Mouse (Mus musculus) liver, embryonic 14.5 days (tissue): ENCODE results near the gene Zbed4. TPM values are rescaled to one million over a fixed set of nuclear protein-coding genes. Genes with fewer than 3 reads are reported as not detected.
"Not testable (repeated sequence)": the region's sequence is repeated elsewhere in the genome, so short reads cannot be mapped to it uniquely, and the experiment has no call there.

ENCODE experiments used
- ATAC-seq: fragments of 200-750 bp; cut with Nextera tagmentation; 2 replicates; pipeline ENCODE4 v1.8.0; 2017; ENCODE audit warnings: moderate number of reproducible peaks, mild to moderate bottlenecking, moderate library complexity; ENCODE audit not compliant: insufficient read depth
- DNase-seq, 3 experiments: peaks; one replicate each; pipeline ENCODE4 v3.0.0-alpha.2; 2012 to 2013; ENCODE audit warnings: low read depth in 3 of 3, low spot score in 3 of 3
- H3K27ac ChIP-seq: fragments of 300-500 bp; sonication (generic); 2 replicates; pipeline ENCODE4 v1.5.1; 2014; ENCODE audit warnings: moderate library complexity, mild to moderate bottlenecking, control low read depth, inconsistent platforms
- H3K27me3 ChIP-seq: fragments of 300-500 bp; sonication (generic); 2 replicates; pipeline ENCODE4 v1.6.1; 2014; ENCODE audit warnings: mild to moderate bottlenecking, low read length, moderate library complexity; ENCODE audit not compliant: control insufficient read depth, insufficient read depth
- H3K36me3 ChIP-seq: fragments of 300-500 bp; sonication (generic); replicated peaks from 2 replicates; pipeline ENCODE4 v1.6.1; 2014; ENCODE audit warnings: low read depth; ENCODE audit not compliant: control insufficient read depth, insufficient read depth
- H3K4me1 ChIP-seq, 2 experiments: fragments of 200-500 bp in 1 of 2; fragments of 300-500 bp in 1 of 2; sonication (generic) in 1 of 2; replicated peaks; 2 replicates each; pipeline ENCODE4 v1.6.1; 2012 to 2014; ENCODE audit warnings: antibody characterized with exemption in 1 of 2, inconsistent platforms in 1 of 2, low read length in 1 of 2; ENCODE audit not compliant: control insufficient read depth in 2 of 2, insufficient read depth in 2 of 2
- H3K4me2 ChIP-seq: fragments of 300-500 bp; sonication (generic); 2 replicates; pipeline ENCODE4 v1.6.1; 2014; ENCODE audit warnings: low read depth, mild to moderate bottlenecking, control low read depth, moderate library complexity
- H3K4me3 ChIP-seq, 2 experiments: fragments of 200-500 bp in 1 of 2; fragments of 300-500 bp in 1 of 2; sonication (generic) in 1 of 2; 2 replicates each; pipeline ENCODE4 v1.5.1; 2012 to 2014; ENCODE audit warnings: low read depth in 2 of 2, low read length in 2 of 2, mild to moderate bottlenecking in 2 of 2, control low read depth in 1 of 2, inconsistent platforms in 1 of 2, moderate library complexity in 1 of 2; ENCODE audit not compliant: insufficient read depth in 1 of 2
- H3K9ac ChIP-seq: fragments of 300-500 bp; sonication (generic); replicated peaks from 2 replicates; pipeline ENCODE4 v1.6.1; 2014; ENCODE audit warnings: mild to moderate bottlenecking, control low read depth, moderate library complexity
- H3K9me3 ChIP-seq: fragments of 300-500 bp; sonication (generic); 2 replicates; pipeline ENCODE4 v1.6.1; 2016; ENCODE audit warnings: low read length, mixed read lengths; ENCODE audit not compliant: control insufficient read depth
- CTCF ChIP-seq: IDR thresholded peaks from 2 replicates; pipeline ENCODE4 v1.5.1; 2016; ENCODE audit warnings: antibody characterized with exemption, low read depth, control low read depth
- EP300 ChIP-seq: IDR thresholded peaks from 2 replicates; pipeline ENCODE4 v1.6.1; 2016; ENCODE audit warnings: antibody characterized with exemption, low read depth
- WGBS: fragments of 180-500 bp; shearing (Covaris S2); extraction: QIAGEN DNeasy Blood & Tissue Kit; methylation state at CpG from one replicate; pipeline ENCODE4 v1.1.7; 2014; ENCODE audit not compliant: insufficient replicate concordance; 5-methylcytosine and 5-hydroxymethylcytosine counted together
- polyA plus RNA-seq, 2 experiments: library from polyadenylated mRNA; depleted of rRNA in 1 of 2; stranded (reverse) in 1 of 2; unstranded in 1 of 2; fragments of >200 nt; fragmentation: Nextera tagmentation in 1 of 2; extraction: Ambion mirVana in 1 of 2; gene quantifications; 2 replicates each; pipeline versions ENCODE4 v1.2.1 to v1.2.3; 2012 to 2014

Gene Zbed4
- polyA plus RNA-seq, 2 experiments: 8.0 to 11.5 TPM

DNA sequence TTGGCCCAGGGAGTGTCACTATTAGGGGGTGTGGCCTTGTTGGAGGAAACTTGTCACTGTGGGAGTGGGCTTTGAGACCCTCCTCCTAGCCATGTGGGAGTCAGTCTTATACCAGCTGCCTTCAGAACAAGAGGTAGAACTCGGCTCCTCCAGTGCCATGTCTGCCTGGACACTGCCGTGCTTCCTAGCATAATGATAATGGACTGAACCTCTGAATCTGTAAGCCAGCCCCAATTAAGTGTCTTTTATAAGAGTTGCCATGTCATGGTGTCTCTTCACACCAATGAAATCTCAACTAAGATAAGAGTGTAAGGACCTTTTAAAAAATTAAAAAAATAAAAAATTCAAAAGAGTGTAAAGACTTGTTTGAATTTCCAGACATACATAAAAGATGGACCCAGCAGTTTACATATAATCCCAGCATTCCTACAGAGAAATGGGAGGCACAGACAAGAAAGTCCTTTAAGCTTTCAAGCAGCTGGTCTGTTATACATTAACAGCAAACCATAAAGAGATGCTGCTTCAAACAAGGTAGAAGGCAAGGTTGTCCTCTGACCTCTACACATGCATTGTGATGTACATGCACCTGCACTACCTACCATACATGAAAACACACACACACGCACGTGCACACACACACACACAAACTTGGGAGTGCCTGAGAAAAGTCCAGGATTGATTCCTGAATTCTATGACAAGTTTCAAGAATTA, 40.8 kb downstream of the Zbed4 start:
- no peak for ATAC-seq
- Histone ChIP-seq H3K4me3 (no peak overlapping the region), H3K27ac (no peak overlapping the region), H3K36me3 (no peaks in the 10 kb centered on the region), H3K9ac (no peak overlapping the region), H3K27me3 (no peaks in the 10 kb centered on the region), H3K9me3 (no peaks in the 10 kb centered on the region), H3K4me2 (no peak overlapping the region), H3K4me1 (no peaks in the 10 kb centered on the region; a peak in 1 of 4 replicates)
- no peak for DNase-seq
- WGBS: 56% methylated on average over 4 of the region's 4 CpGs
- TF ChIP-seq EP300: no peak
- no peak for TF ChIP-seq CTCF

DNA sequence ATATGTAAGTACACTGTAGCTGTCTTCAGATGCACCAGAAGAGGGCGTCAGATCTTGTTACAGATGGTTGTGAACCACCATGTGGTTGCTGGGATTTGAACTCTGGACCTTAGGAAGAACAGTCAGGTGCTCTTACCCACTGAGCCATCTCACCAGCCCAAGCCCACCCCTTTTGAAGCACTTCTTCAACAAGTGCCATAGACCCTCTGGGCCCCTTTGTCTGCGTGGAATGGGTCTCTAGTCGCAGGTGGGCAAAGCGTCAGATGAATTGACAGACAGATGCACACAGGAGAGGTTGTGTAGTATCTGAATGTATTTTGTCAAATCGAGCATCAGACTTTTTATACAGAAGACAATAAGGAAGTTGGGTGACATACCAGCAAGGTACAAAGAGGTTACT, 43.3 kb downstream of the Zbed4 start:
- 65% methylated on average over 5 of the region's 5 CpGs for WGBS
- H3K36me3 ChIP-seq, H3K27me3 ChIP-seq, H3K27ac ChIP-seq, DNase-seq, ATAC-seq, H3K4me2 ChIP-seq, H3K9ac ChIP-seq, H3K4me3 ChIP-seq, H3K9me3 ChIP-seq, H3K4me1 ChIP-seq: not testable (repeated sequence)

DNA sequence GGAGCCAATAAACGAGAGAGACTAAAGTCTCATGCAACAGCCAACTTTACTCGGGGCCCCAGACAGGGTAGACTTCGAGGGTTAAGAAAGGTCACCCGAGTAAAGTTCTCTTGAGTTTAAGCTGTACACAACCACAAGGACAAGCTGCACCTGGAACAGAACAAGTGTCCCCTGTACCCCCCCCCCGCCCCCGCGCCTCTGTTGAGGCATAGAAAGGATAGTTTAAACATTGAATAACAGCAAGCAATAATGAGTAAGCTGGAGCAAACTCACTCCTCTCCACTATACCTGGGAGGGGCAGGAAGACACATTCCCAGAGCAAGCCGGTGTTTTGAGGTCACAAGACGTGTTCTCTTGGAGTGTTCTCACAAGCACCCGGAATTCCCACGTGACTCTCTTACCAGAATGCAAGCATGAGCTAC, 48.5 kb downstream of the Zbed4 start:
- DNase-seq (no peak), ATAC-seq (no peak)
- Histone ChIP-seq H3K27me3 (no peaks in the 10 kb centered on the region), H3K27ac (no peak overlapping the region), H3K36me3 (no peaks in the 10 kb centered on the region), H3K4me2 (no peak overlapping the region), H3K9ac (no peak overlapping the region), H3K4me1 (peaks cover 0 to 4% of the 10 kb centered on the region in 2 experiments; a peak in 2 of 4 replicates), H3K9me3 (no peaks in the 10 kb centered on the region), H3K4me3 (no peak overlapping the region)
- WGBS: 68% methylated on average over 11 of the region's 11 CpGs
- TF ChIP-seq EP300 (no peak), CTCF (no peak)

DNA sequence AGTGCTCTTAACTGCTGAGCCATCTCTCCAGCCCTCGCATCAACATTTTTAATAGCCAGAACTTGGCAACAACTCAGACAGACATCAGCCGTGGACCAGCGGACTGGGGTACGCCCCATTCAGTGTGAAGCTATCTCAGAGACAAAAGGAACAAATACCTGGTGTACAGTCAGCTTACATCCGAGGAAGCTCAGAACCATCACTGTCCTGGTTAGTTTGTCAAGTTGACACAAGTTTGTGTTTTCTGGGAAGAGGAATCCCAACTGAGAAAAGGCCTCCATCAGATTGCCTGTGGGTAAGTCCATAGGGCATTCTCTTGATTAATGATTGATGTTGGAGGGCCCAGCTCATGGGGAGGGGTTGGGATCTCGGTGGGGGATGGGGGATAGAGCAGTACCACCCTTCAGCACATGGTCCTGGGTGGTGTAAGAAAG, 49.5 kb downstream of the Zbed4 start:
- Histone ChIP-seq H3K27ac (no peak overlapping the region), H3K4me1 (peaks cover 0 to 4% of the 10 kb centered on the region in 2 experiments; a peak in 2 of 4 replicates), H3K9me3 (no peaks in the 10 kb centered on the region), H3K36me3 (peaks cover 5% of the 10 kb centered on the region), H3K4me3 (no peak overlapping the region), H3K4me2 (no peak overlapping the region), H3K27me3 (no peaks in the 10 kb centered on the region), H3K9ac (no peak overlapping the region)
- DNase-seq (no peak), ATAC-seq (peak; percentile 71)
- WGBS: 62% methylated on average over 6 of the region's 6 CpGs
- TF ChIP-seq CTCF: no peak
- no peak for TF ChIP-seq EP300

DNA sequence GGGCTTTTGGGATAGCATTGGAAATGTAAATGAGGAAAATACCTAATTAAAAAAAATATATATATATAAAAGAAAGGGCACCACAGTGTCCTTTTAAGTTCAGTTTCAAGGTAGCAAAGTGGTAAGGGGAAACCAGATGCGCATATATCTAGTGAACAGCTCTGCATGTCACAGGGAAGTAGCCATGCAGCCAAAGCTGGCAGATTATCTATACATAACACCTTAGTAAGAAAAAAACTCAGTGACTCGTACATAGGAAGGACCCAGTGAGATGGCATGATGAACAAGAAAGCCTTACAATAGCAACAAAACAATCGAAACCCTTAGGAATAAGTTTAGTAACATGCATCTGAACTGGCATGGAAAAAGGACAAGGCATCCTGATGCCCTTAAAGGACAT, 50.4 kb downstream of the Zbed4 start:
- no peak overlapping the region for H3K4me2 ChIP-seq

More for the DNA sequence above, 50.4 kb downstream of the Zbed4 start:
- no peak overlapping the region for H3K9ac ChIP-seq
- H3K4me3 ChIP-seq: no peak overlapping the region
- TF ChIP-seq CTCF: no peak
- no peak for TF ChIP-seq EP300
- H3K4me1 ChIP-seq: peaks cover 0 to 4% of the 10 kb centered on the region in 2 experiments; a peak in 2 of 4 replicates
- DNase-seq (no peak), ATAC-seq (no peak)
- H3K27ac ChIP-seq: no peak overlapping the region
- H3K9me3 ChIP-seq: no peaks in the 10 kb centered on the region
- peaks cover 6% of the 10 kb centered on the region for H3K36me3 ChIP-seq
- no peaks in the 10 kb centered on the region for H3K27me3 ChIP-seq
- 58% methylated on average over 3 of the region's 3 CpGs for WGBS
